Mouse (Mus musculus): ENCODE measurements around the gene Proser3. TPM values are rescaled to one million over a fixed set of nuclear protein-coding genes. Genes with fewer than 3 reads are reported as not detected.

Proser3 gene
- polyA plus RNA-seq, 1 experiment, result 3.8 TPM

DNA sequence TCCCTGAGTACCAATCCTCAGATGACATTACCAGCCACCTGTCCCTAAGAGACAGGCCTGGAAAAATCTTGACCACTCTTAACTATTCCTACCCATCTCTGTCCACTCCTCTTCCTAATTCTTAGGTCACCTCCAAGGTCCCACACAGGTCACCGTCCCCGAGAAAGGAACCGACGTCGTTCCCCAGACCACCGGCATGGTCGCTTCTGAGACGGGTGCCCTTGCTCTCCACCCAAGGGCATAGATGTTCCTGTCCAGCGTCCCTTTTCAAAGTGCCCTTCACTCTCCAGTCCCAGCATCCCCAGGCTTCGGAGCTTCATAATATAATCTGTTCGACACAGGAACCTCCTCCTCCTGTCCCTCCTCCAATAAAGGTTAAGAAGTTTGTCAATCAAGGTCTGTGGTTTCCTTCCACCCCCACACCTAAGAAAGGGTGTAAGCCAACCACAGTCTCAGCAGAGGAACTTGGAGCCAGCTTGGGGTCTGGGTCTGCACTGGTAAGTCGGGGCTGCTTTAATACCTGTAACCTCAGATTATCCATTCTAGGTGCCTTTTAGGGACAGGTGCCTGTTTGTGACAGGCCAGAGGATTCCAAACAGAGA lies 13.0 kb upstream of the Proser3 start, which contains the start of gene Igflr1:
TSS of gene Igflr1 (plus strand) at position 458 of the 602 bp plus-strand sequence.
- Histone ChIP-seq H3K79me2 (ENCODE audit: control insufficient read depth, insufficient read depth) (peaks cover 16% of the 10 kb centered on the region), H3K27me3 (ENCODE audit: control insufficient read depth, insufficient read depth, insufficient read length) (no peaks in the 10 kb centered on the region), H3K4me3 (peak within 1 kb of the TSS; percentile 86), H3K36me3 (ENCODE audit: control insufficient read depth, insufficient read depth) (peaks cover 5% of the 10 kb centered on the region), H3ac (ENCODE audit: control insufficient read depth, insufficient read length) (no peak within 1 kb of the TSS), H3K4me2 (ENCODE audit: low read depth) (peak within 1 kb of the TSS; percentile 81)
- TF ChIP-seq MYOD1 (IDR thresholded peaks at IDR 0.05; ENCODE audit: control insufficient read depth in 1 of 3, insufficient read length in 2 of 3, low read depth in 2 of 3) (no peak), POLR2AphosphoS2 (IDR thresholded peaks at IDR 0.05; ENCODE audit: insufficient read length, low read depth) (no peak), MYOG (IDR thresholded peaks at IDR 0.05; ENCODE audit: control insufficient read depth in 1 of 3, insufficient read depth in 1 of 3, insufficient read length in 2 of 3, low read depth in 2 of 3) (no peak), POLR2A (IDR thresholded peaks at IDR 0.05; ENCODE audit: insufficient read length, low read depth) (no peak), USF1 (IDR thresholded peaks at IDR 0.05; ENCODE audit: low read depth) (no peak), REST (IDR thresholded peaks at IDR 0.05; ENCODE audit: insufficient read depth, insufficient read length) (no peak), SRF (IDR thresholded peaks at IDR 0.05; ENCODE audit: control insufficient read depth, insufficient read length, low read depth) (no peak), MAX (IDR thresholded peaks at IDR 0.05; ENCODE audit: low read depth) (no peak), TCF12 (IDR thresholded peaks at IDR 0.05; ENCODE audit: insufficient read depth, poor library complexity, severe bottlenecking) (no peak)

DNA sequence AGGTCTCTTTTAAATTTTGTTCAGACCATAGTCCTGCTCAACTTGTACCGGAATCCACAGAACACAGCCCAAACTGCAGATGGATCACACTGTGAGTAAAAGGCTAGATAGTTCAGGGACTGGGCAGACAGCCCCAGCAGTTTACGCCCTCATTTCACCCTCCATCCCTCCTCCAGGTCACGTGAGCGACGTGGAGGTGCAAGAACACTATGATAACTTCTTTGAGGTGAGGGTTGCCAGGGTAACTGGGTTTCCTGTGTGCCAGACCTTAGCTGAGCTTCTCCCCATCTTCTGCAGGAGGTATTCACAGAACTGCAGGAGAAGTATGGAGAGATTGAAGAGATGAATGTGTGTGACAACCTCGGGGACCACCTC lies 11.8 kb upstream of the Proser3 start:
- peaks cover 16% of the 10 kb centered on the region for H3K79me2 ChIP-seq (ENCODE audit: control insufficient read depth, insufficient read depth)
- peaks cover 5% of the 10 kb centered on the region for H3K36me3 ChIP-seq (ENCODE audit: control insufficient read depth, insufficient read depth)
- TF ChIP-seq REST (IDR thresholded peaks at IDR 0.05; ENCODE audit: insufficient read depth, insufficient read length), result no peak
- TF ChIP-seq CEBPB (IDR thresholded peaks at IDR 0.05; ENCODE audit: insufficient read depth, poor library complexity, severe bottlenecking), result no peak
- no peak for TF ChIP-seq POLR2AphosphoS2 (IDR thresholded peaks at IDR 0.05; ENCODE audit: insufficient read length, low read depth)
- TF ChIP-seq TCF12 (IDR thresholded peaks at IDR 0.05; ENCODE audit: insufficient read depth, poor library complexity, severe bottlenecking), result no peak
- no peak for TF ChIP-seq USF1 (IDR thresholded peaks at IDR 0.05; ENCODE audit: low read depth)
- no peak for TF ChIP-seq MYOG (IDR thresholded peaks at IDR 0.05; ENCODE audit: control insufficient read depth in 1 of 3, insufficient read depth in 1 of 3, insufficient read length in 2 of 3, low read depth in 2 of 3)
- no peak for TF ChIP-seq POLR2A (IDR thresholded peaks at IDR 0.05; ENCODE audit: insufficient read length, low read depth)
- no peak for TF ChIP-seq E2F4 (IDR thresholded peaks at IDR 0.05; ENCODE audit: insufficient read depth)
- TF ChIP-seq SRF (IDR thresholded peaks at IDR 0.05; ENCODE audit: control insufficient read depth, insufficient read length, low read depth), result no peak
- no peak for TF ChIP-seq MAX (IDR thresholded peaks at IDR 0.05; ENCODE audit: low read depth)
- TF ChIP-seq TCF3 (IDR thresholded peaks at IDR 0.05; ENCODE audit: insufficient read length, low read depth), result no peak
- TF ChIP-seq MYOD1 (IDR thresholded peaks at IDR 0.05; ENCODE audit: control insufficient read depth in 1 of 3, insufficient read length in 2 of 3, low read depth in 2 of 3), result no peak
- H3K27me3 ChIP-seq (ENCODE audit: control insufficient read depth, insufficient read depth, insufficient read length), result no peaks in the 10 kb centered on the region
- peak overlapping the region; percentile 50 for H3ac ChIP-seq (ENCODE audit: control insufficient read depth, insufficient read length)
- peak overlapping the region; percentile 86 for H3K4me3 ChIP-seq
- peak overlapping the region; percentile 81 for H3K4me2 ChIP-seq (ENCODE audit: low read depth)

DNA sequence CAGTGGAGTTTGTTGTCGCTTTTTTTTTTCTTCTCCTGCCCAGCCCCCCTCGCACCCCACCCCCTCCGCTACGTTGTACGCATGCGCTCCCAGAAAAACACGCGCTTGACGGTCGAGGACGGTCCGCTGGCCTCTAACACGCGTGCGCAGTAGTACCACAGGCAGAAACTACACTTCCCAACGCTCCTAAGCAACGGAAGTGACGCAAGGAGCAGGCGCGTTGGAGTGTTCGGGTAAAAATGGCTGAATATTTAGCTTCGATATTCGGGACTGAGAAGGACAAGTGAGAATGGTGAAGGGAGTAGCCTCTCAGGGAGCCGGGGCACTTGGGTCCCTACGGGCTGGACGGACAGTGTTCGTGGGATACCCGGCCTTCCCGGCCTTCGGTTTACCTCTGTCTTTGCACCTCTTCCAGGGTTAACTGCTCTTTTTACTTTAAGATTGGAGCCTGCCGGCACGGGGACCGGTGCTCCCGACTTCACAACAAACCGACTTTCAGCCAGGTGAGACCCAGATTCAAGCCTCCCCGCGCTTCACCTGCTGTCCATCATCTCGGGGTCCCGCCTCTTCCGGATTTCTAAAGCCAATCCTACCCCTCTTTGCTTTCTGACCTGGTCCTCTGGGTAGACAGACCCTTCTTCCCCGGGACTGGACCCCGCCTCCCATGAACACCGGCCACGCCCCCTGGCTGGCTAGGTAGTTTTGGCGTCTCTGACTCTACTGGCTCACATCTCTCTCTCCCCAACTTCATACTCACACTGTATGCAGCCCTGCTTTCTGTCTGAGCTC lies 11.2 kb upstream of the Proser3 start, which contains the start of the genes U2af1l4, Gm49396 and Psenen:
TSS of gene U2af1l4 (plus strand) at position 185 of the 789 bp plus-strand sequence.
TSS of gene Gm49396 (plus strand) at position 228 of the 789 bp plus-strand sequence.
TSS of gene Psenen (minus strand) at position 511 of the 789 bp plus-strand sequence.
- Histone ChIP-seq H3K36me3 (ENCODE audit: control insufficient read depth, insufficient read depth) (peaks cover 2% of the 10 kb centered on the region), H3K27me3 (ENCODE audit: control insufficient read depth, insufficient read depth, insufficient read length) (no peaks in the 10 kb centered on the region), H3ac (ENCODE audit: control insufficient read depth, insufficient read length) (peak within 1 kb of the TSS; percentile 50), H3K4me2 (ENCODE audit: low read depth) (peak within 1 kb of the TSS; percentile 81), H3K79me2 (ENCODE audit: control insufficient read depth, insufficient read depth) (peaks cover 18% of the 10 kb centered on the region), H3K4me3 (peak within 1 kb of the TSS; percentile 86)
- no peak for TF ChIP-seq TCF3 (IDR thresholded peaks at IDR 0.05; ENCODE audit: insufficient read length, low read depth)
- peak; percentile 27 for TF ChIP-seq POLR2A (IDR thresholded peaks at IDR 0.05; ENCODE audit: insufficient read length, low read depth)
- no peak for TF ChIP-seq MYOD1 (IDR thresholded peaks at IDR 0.05; ENCODE audit: control insufficient read depth in 1 of 3, insufficient read length in 2 of 3, low read depth in 2 of 3)

DNA sequence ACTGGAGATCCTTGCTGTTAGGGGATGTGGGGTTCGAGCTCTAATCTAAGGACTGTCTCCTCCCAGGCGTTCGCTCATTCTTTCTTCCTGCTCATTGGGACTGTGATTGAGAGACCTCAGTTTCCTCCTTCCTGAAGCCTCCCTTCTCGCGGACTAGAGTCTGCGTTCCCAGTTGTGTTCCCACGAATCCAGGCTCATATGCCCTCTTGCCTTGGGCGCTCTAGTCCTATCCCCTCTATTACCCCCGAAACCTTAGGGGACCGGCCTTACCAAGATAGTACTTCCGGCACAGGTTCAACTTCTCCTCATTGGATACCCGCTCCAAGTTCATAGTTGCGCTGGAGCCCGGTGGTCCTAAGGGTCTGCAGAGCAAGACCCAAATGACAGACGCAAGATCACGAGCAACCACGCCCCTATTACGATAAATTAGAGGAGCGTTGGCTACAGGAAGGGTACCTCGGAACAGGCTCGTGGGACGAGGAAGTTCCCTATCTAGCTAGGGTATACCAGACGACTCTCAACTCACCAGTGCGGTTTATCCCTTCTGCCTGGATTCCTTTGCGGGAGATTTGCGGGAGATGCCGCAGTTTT lies 10.5 kb upstream of the Proser3 start:
- Histone ChIP-seq H3K27me3 (ENCODE audit: control insufficient read depth, insufficient read depth, insufficient read length) (no peaks in the 10 kb centered on the region), H3ac (ENCODE audit: control insufficient read depth, insufficient read length) (peak overlapping the region; percentile 50), H3K4me2 (ENCODE audit: low read depth) (peak overlapping the region; percentile 68), H3K4me3 (peak overlapping the region; percentile 86), H3K79me2 (ENCODE audit: control insufficient read depth, insufficient read depth) (peaks cover 21% of the 10 kb centered on the region), H3K36me3 (ENCODE audit: control insufficient read depth, insufficient read depth) (no peaks in the 10 kb centered on the region)
- TF ChIP-seq CEBPB (IDR thresholded peaks at IDR 0.05; ENCODE audit: insufficient read depth, poor library complexity, severe bottlenecking) (no peak), TCF12 (IDR thresholded peaks at IDR 0.05; ENCODE audit: insufficient read depth, poor library complexity, severe bottlenecking) (no peak), POLR2A (IDR thresholded peaks at IDR 0.05; ENCODE audit: insufficient read length, low read depth) (peak; percentile 7)

All from myocyte (in vitro differentiated cells).